Mouse (Mus musculus): ENCODE measurements around the gene Il25. TPM values are rescaled to one million over a fixed set of nuclear protein-coding genes. Genes with fewer than 3 reads are reported as not detected.
"Not testable (repeated sequence)": the region's sequence is repeated elsewhere in the genome, so short reads cannot be mapped to it uniquely, and the experiment has no call there.

Gene Il25
- polyA plus RNA-seq, 1 experiment from 2014 or later = not detected

DNA sequence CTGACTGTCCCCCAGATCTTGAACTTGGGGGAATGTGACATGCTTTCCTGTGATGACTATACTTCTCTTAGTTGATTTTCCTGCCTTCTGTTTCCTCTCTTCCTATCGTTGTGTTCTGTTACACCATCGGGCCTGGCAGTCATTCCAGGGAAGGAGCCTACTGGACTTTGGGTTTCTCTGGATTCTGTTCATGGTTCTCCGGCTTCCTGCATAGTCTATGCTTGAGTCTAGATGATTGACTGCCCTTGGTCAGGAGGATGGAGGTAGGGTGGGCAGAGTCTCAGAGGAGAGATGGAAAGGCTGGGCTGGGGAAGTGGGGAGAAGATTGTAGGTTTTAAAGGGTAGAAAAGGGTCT lies 7.7 kb downstream of the Il25 start:
- WGBS = 70% methylated on average over 3 of the region's 3 CpGs
- H3K4me3 ChIP-seq (ENCODE audit: low read depth, low read length) = no peak overlapping the region
- H3K36me3 ChIP-seq (ENCODE audit: control insufficient read depth, insufficient read depth) = no peaks in the 10 kb centered on the region
- no peak overlapping the region for H3K9ac ChIP-seq (ENCODE audit: low read depth, low read length)
- no peaks in the 10 kb centered on the region for H3K27me3 ChIP-seq (replicated peaks; ENCODE audit: control insufficient read depth, insufficient read depth, low read length)
- no peak overlapping the region for H3K4me2 ChIP-seq (replicated peaks; ENCODE audit: low read depth)
- H3K27ac ChIP-seq (ENCODE audit: low read depth, low read length) = no peak overlapping the region
- no peak for TF ChIP-seq CTCF (IDR thresholded peaks at IDR 0.05; ENCODE audit: low read depth)
- ATAC-seq = no peak
- no peaks in the 10 kb centered on the region for H3K9me3 ChIP-seq (ENCODE audit: control insufficient read depth)
- H3K4me1 ChIP-seq (replicated peaks; ENCODE audit: control insufficient read depth, insufficient read depth, low read length) = no peaks in the 10 kb centered on the region

DNA sequence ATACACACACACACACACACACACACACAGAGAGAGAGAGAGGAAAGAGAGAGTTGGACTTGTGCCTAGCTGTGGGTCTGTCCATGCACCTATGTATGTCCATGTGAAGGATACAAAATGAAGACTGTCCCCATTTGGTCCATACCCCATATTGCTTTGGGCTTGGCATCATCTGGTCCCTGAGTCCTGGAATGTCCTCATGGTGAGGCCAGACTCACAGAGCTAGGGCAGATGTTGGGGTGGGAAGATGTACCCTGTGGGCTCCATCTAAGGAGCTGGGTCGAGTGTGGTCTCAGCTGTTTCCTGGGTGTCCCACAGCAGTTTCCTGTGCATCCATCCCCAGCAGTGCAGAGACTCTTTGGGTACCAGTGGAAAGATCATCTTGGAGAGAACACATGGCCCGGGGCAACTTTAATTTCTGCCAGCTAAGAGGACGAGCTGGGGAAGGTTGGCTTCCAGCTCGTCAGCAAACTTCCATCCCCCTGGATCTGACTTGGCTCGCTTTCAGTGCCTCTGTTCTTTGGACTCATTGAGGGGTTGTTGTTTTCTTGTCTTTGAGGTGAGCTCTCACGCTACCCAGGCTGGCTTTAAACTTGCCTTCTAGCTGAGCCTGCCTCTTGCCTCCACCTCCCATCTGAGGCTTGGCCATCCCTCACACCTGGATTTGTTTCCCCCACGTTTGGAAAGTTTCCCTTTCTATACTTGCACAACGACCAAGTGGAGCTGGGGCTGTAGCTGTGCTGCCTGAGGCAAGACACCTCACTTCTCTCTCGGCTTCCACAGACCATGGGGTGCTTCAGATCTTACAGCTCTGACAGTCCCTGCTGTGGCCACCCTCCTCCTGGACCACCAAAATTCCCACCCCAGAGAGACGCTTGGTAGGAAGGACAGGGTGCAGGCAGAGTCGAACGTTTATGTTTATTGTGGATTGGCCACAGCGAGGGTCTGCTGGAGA lies 8.8 kb downstream of the Il25 start:
- ATAC-seq = no peak
- 60% methylated on average over 13 of the region's 13 CpGs for WGBS

DNA sequence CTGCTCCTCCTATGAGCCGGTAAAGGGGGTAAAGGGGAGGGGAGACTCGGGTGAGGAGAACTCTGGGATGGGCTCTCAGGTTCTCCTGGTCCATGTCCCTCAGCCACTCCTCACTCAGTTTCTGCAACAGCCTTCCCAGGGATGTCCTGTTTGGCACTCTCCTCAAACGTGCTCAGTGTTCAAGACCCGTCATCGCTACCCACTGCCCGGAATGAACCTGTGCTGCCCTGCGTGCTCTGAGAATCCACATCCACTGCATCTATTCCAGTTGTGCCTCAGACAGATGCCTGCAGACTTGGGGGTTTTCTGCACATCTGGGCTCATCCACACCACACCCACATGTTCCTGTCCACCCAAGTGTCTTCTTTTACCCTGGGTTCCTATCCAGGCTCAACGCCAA lies 10.0 kb downstream of the Il25 start:
- WGBS = 87% methylated on average over 8 of the region's 8 CpGs
- Histone ChIP-seq H3K4me1 (replicated peaks; ENCODE audit: control insufficient read depth, insufficient read depth, low read length) (no peaks in the 10 kb centered on the region), H3K9me3 (ENCODE audit: control insufficient read depth) (no peaks in the 10 kb centered on the region), H3K4me2 (replicated peaks; ENCODE audit: low read depth) (no peak overlapping the region), H3K27me3 (replicated peaks; ENCODE audit: control insufficient read depth, insufficient read depth, low read length) (no peaks in the 10 kb centered on the region), H3K4me3 (ENCODE audit: low read depth, low read length) (no peak overlapping the region), H3K36me3 (ENCODE audit: control insufficient read depth, insufficient read depth) (no peaks in the 10 kb centered on the region), H3K9ac (ENCODE audit: low read depth, low read length) (no peak overlapping the region), H3K27ac (ENCODE audit: low read depth, low read length) (no peak overlapping the region)
- TF ChIP-seq CTCF (IDR thresholded peaks at IDR 0.05; ENCODE audit: low read depth) = no peak
- ATAC-seq = no peak

More for the DNA sequence above, 8.8 kb downstream of the Il25 start:
- H3K9me3 ChIP-seq (ENCODE audit: control insufficient read depth) = no peaks in the 10 kb centered on the region
- H3K4me3 ChIP-seq (ENCODE audit: low read depth, low read length) = no peak overlapping the region
- H3K4me2 ChIP-seq (replicated peaks; ENCODE audit: low read depth) = no peak overlapping the region
- no peak overlapping the region for H3K9ac ChIP-seq (ENCODE audit: low read depth, low read length)
- H3K4me1 ChIP-seq (replicated peaks; ENCODE audit: control insufficient read depth, insufficient read depth, low read length) = no peaks in the 10 kb centered on the region
- no peak overlapping the region for H3K27ac ChIP-seq (ENCODE audit: low read depth, low read length)
- no peak for TF ChIP-seq CTCF (IDR thresholded peaks at IDR 0.05; ENCODE audit: low read depth)
- H3K27me3 ChIP-seq (replicated peaks; ENCODE audit: control insufficient read depth, insufficient read depth, low read length) = no peaks in the 10 kb centered on the region
- H3K36me3 ChIP-seq (ENCODE audit: control insufficient read depth, insufficient read depth) = no peaks in the 10 kb centered on the region

DNA sequence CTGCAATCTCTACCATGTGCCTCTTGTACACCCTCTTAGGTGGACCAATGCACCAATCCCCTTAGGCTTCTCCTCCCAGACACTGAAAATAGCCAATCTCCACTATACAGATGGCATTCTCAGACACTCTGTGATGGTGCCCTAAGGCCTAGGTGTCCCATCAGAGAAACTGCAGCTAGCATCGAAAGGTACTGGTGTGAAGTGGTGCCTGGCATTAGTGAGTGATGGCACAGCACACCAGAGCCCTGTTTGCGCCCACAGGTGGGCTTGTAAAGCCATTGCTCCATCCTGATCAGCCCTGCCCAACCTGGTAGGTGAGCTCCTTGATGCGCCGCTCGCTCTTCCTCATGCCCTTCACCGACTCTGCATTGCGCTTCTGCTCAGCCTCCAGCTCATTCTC lies 11.5 kb downstream of the Il25 start:
- Histone ChIP-seq H3K27ac (ENCODE audit: low read depth, low read length) (no peak overlapping the region), H3K36me3 (ENCODE audit: control insufficient read depth, insufficient read depth) (no peaks in the 10 kb centered on the region), H3K4me3 (ENCODE audit: low read depth, low read length) (no peak overlapping the region), H3K9me3 (ENCODE audit: control insufficient read depth) (no peaks in the 10 kb centered on the region), H3K27me3 (replicated peaks; ENCODE audit: control insufficient read depth, insufficient read depth, low read length) (no peaks in the 10 kb centered on the region), H3K4me2 (replicated peaks; ENCODE audit: low read depth) (no peak overlapping the region), H3K9ac (ENCODE audit: low read depth, low read length) (no peak overlapping the region), H3K4me1 (replicated peaks; ENCODE audit: control insufficient read depth, insufficient read depth, low read length) (no peaks in the 10 kb centered on the region)
- TF ChIP-seq CTCF (IDR thresholded peaks at IDR 0.05; ENCODE audit: low read depth) = no peak
- ATAC-seq = no peak
- 87% methylated on average over 7 of the region's 7 CpGs for WGBS

DNA sequence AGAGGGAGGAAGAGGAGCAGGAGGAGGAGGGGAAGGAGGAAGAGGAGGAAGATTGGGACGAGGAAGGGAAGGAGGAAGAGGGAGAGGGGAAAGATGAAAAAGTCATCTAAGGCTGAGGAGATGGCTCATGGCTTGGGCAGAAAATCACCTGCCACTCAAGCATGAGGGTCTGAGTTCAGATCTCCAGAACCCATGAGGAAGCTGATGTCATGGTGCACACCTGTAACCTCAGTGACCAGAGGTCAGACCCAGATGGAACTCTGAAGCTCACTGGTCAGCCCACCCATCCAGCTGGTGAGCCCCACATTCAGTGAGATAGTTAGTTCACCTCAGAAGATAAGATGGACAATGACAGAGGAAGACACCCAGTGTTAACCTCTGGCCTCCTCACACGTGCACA lies 12.4 kb downstream of the Il25 start:
- Histone ChIP-seq H3K9me3 (ENCODE audit: control insufficient read depth) (no peaks in the 10 kb centered on the region), H3K27ac (ENCODE audit: low read depth, low read length) (no peak overlapping the region), H3K27me3 (replicated peaks; ENCODE audit: control insufficient read depth, insufficient read depth, low read length) (no peaks in the 10 kb centered on the region), H3K4me2 (replicated peaks; ENCODE audit: low read depth) (no peak overlapping the region), H3K9ac (ENCODE audit: low read depth, low read length) (no peak overlapping the region), H3K4me3 (ENCODE audit: low read depth, low read length) (no peak overlapping the region), H3K36me3 (ENCODE audit: control insufficient read depth, insufficient read depth) (no peaks in the 10 kb centered on the region), H3K4me1 (replicated peaks; ENCODE audit: control insufficient read depth, insufficient read depth, low read length) (no peaks in the 10 kb centered on the region)
- ATAC-seq = no peak
- TF ChIP-seq CTCF (IDR thresholded peaks at IDR 0.05; ENCODE audit: low read depth) = no peak
- 69% methylated on average over 2 of the region's 2 CpGs for WGBS

DNA sequence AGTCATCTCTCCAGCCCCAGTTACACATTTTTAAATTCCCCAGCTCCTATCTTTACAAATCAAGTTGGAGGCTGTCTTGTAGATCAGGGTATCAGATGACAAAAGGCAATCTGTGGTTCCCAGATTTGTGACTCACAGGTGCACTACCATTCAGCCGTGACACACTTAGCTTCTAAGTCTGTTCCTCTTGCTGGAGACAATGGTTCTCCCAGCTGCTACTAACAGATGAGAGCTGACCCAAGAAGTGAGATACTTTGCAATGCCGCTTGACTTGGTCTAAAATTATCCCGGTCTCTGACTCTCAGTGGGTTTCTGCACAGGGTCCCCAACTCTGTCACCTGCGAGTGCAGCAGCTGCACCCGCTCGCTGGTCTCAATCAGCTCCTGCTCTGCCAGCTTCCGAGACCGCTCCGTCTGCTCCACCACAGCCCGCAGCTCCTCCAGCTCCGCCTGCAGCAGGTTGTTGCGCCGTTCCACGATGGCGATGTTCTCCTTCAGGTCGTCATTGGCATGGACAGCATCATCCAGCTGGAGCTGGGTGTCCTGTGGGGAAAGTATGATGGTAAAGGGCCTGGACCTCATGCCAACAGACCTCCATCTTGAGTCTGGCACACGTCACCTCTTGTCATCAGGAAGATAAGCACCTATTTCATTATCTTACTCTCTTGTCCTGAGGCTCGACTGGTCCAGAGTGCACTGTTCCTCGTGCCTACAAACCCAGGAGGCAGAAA lies 13.6 kb downstream of the Il25 start:
- no peak overlapping the region for H3K4me3 ChIP-seq (ENCODE audit: low read depth, low read length)
- H3K4me2 ChIP-seq (replicated peaks; ENCODE audit: low read depth) = no peak overlapping the region
- H3K4me1 ChIP-seq (replicated peaks; ENCODE audit: control insufficient read depth, insufficient read depth, low read length) = no peaks in the 10 kb centered on the region
- WGBS = 72% methylated on average over 19 of the region's 19 CpGs
- H3K9ac ChIP-seq (ENCODE audit: low read depth, low read length) = no peak overlapping the region
- no peaks in the 10 kb centered on the region for H3K36me3 ChIP-seq (ENCODE audit: control insufficient read depth, insufficient read depth)
- TF ChIP-seq CTCF (IDR thresholded peaks at IDR 0.05; ENCODE audit: low read depth) = no peak
- no peaks in the 10 kb centered on the region for H3K9me3 ChIP-seq (ENCODE audit: control insufficient read depth)
- no peaks in the 10 kb centered on the region for H3K27me3 ChIP-seq (replicated peaks; ENCODE audit: control insufficient read depth, insufficient read depth, low read length)
- no peak overlapping the region for H3K27ac ChIP-seq (ENCODE audit: low read depth, low read length)
- no peak for ATAC-seq

DNA sequence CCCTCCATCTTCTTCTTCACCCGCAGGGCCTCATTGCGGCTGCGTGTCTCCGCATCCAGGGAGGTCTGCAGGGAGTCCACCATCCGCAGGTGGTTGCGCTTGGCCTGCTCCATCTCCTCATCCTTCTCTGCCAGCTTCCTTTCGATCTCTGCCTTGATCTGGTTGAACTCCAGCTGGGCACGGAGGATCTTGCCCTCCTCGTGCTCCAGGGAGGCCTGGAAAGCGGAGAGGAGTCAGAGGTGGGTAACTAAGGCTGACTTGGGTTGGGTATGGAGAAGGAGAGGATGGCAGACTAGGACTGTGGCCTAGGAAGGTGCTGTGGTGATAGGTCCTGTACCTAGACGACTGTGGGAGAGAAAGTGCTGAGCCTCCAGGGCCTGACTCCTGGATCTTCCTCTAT lies 14.5 kb downstream of the Il25 start:
- H3K9ac ChIP-seq (ENCODE audit: low read depth, low read length); H3K4me2 ChIP-seq (replicated peaks; ENCODE audit: low read depth); H3K9me3 ChIP-seq (ENCODE audit: control insufficient read depth); H3K27me3 ChIP-seq (replicated peaks; ENCODE audit: control insufficient read depth, insufficient read depth, low read length); H3K36me3 ChIP-seq (ENCODE audit: control insufficient read depth, insufficient read depth); ATAC-seq; H3K4me3 ChIP-seq (ENCODE audit: low read depth, low read length); H3K27ac ChIP-seq (ENCODE audit: low read depth, low read length); H3K4me1 ChIP-seq (replicated peaks; ENCODE audit: control insufficient read depth, insufficient read depth, low read length): not testable (repeated sequence)
- WGBS = 91% methylated on average over 9 of the region's 11 CpGs
